Mouse (Mus musculus): ENCODE measurements around the gene Phactr2.

Phactr2 gene

GRCm38 (mm10) chr10:13275152-13275551 is 199.1 kb downstream of the Phactr2 start:
- no peak for DNase-seq (ENCODE audit: low read depth)

- DNase-seq (ENCODE audit: low read depth): no peak
Measured at GRCm38 (mm10) chr10:13274699-13275098, 199.5 kb downstream of the Phactr2 start.

- no peak for DNase-seq (ENCODE audit: low read depth)
Measured at GRCm38 (mm10) chr10:13273756-13274155, 200.5 kb downstream of the Phactr2 start.

GRCm38 (mm10) chr10:13271716-13272115 is 202.5 kb downstream of the Phactr2 start:
- no peak for DNase-seq (ENCODE audit: low read depth)

- DNase-seq (ENCODE audit: low read depth): no peak
Measured at GRCm38 (mm10) chr10:13271099-13271498, 203.1 kb downstream of the Phactr2 start.

GRCm38 (mm10) chr10:13270270-13270669 is 203.9 kb downstream of the Phactr2 start:
- DNase-seq (ENCODE audit: low read depth): no peak

GRCm38 (mm10) chr10:13259251-13259650 is 215.0 kb downstream of the Phactr2 start:
- no peak for DNase-seq (ENCODE audit: low read depth)

- DNase-seq (ENCODE audit: low read depth): no peak
Measured at GRCm38 (mm10) chr10:13256196-13256595, 218.0 kb downstream of the Phactr2 start.

- DNase-seq (ENCODE audit: low read depth): no peak
Measured at GRCm38 (mm10) chr10:13250280-13250679, 223.9 kb downstream of the Phactr2 start.

GRCm38 (mm10) chr10:13249126-13249525 is 225.1 kb downstream of the Phactr2 start:
- DNase-seq (ENCODE audit: low read depth): no peak

- no peak for DNase-seq (ENCODE audit: low read depth)
Measured at GRCm38 (mm10) chr10:13245714-13246113, 228.5 kb downstream of the Phactr2 start.

GRCm38 (mm10) chr10:13244192-13244591 is 230.0 kb downstream of the Phactr2 start:
- DNase-seq (ENCODE audit: low read depth): no peak

GRCm38 (mm10) chr10:13240431-13240830 is 233.8 kb downstream of the Phactr2 start:
- DNase-seq (ENCODE audit: low read depth): no peak

GRCm38 (mm10) chr10:13238188-13238587 is 236.0 kb downstream of the Phactr2 start:
- no peak for DNase-seq (ENCODE audit: low read depth)

- no peak for DNase-seq (ENCODE audit: low read depth)
Measured at GRCm38 (mm10) chr10:13236866-13237265, 237.3 kb downstream of the Phactr2 start.

GRCm38 (mm10) chr10:13234503-13234902 is 239.7 kb downstream of the Phactr2 start:
- no peak for DNase-seq (ENCODE audit: low read depth)

GRCm38 (mm10) chr10:13233941-13234340 is 240.3 kb downstream of the Phactr2 start:
- DNase-seq (ENCODE audit: low read depth): no peak

GRCm38 (mm10) chr10:13233143-13233622 is 241.0 kb downstream of the Phactr2 start:
- DNase-seq (ENCODE audit: low read depth): no peak

- DNase-seq (ENCODE audit: low read depth): no peak
Measured at GRCm38 (mm10) chr10:13232443-13233142, 241.6 kb downstream of the Phactr2 start.

GRCm38 (mm10) chr10:13230716-13231115 is 243.5 kb downstream of the Phactr2 start:
- no peak for DNase-seq (ENCODE audit: low read depth)

GRCm38 (mm10) chr10:13225377-13226063 is 248.7 kb downstream of the Phactr2 start:
- DNase-seq (ENCODE audit: low read depth): no peak

GRCm38 (mm10) chr10:13222135-13222534 is 252.1 kb downstream of the Phactr2 start:
- no peak for DNase-seq (ENCODE audit: low read depth)

GRCm38 (mm10) chr10:13220061-13220460 is 254.2 kb downstream of the Phactr2 start:
- no peak for DNase-seq (ENCODE audit: low read depth)
